Mouse (Mus musculus): ENCODE data around the gene Nipa2.
A peak's percentile ranks its signal among the peaks of the same experiment; 100 is the strongest.
"Not testable (repeated sequence)": the region's sequence is repeated elsewhere in the genome, so short reads cannot be mapped to it uniquely, and the experiment has no call there.

The Nipa2 gene

GRCm38 (mm10) chr7:55938341-55938740, 23.9 kb downstream of the Nipa2 start:
- no peak for DNase-seq (ENCODE audit: low read depth, low spot score)

DNA sequence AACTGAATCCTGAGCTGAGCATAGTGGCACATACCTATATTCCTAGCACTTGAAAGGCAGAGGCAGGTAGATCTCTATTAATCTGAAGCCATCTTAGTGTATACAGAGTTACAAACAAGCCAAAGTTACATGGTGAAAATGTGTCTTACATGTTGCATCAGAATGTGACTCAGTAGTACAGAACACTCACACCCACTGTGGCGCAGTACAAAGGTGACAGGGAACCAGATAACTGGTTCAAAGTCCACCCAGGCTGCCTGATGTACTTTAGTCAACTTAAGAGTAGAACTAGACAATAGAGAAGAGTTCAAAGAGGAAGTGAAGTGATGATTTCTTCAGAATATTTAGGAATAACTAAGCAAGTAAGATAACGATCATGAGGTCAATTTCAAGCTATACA, 27.3 kb downstream of the Nipa2 start:
- DNase-seq (ENCODE audit: low read depth, low spot score) = no peak

- no peak for DNase-seq (ENCODE audit: low read depth, low spot score)
Observed at GRCm38 (mm10) chr7:55928649-55929048, 33.6 kb downstream of the Nipa2 start.

DNA sequence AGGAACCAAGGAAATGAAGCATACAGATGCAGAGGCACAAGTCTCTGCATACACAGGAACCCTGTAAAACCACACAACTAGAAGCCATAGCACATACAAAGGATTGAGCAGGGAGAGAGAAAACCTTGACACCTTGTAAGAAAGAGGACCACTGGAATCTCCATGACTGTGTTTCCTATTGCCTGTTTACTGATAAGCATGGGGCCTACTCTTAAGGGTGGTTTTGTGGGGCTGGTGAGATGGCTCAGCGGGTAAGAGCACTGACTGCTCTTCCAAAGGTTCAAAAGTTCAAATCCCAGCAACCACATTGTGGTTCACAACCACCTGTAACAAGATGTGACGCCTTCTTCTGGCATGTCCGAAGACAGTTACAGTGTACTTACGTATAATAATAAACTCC, 35.0 kb downstream of the Nipa2 start:
- no peak for DNase-seq (ENCODE audit: low read depth, low spot score)

DNA sequence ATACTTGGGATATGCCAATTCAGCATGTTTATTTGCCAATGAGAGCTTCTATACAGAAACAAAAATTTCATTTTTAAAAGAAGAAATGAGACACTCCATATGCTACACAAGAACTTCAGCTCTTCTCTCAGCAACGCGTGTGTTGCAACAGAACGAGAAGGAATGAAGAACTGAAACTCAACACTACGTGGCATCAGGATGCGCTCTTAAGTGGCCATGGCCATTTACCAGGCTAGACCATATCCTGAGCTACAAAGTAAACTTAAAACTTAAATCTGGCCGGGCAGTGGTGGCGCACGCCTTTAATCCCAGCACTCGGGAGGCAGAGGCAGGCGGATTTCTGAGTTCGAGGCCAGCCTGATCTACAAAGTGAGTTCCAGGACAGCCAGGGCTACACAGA, 43.9 kb downstream of the Nipa2 start:
- not testable (repeated sequence) for DNase-seq (ENCODE audit: low read depth, low spot score)

GRCm38 (mm10) chr7:55912118-55912517, 50.2 kb downstream of the Nipa2 start:
- DNase-seq (ENCODE audit: low read depth, low spot score) = no peak

GRCm38 (mm10) chr7:55911371-55911770, 50.9 kb downstream of the Nipa2 start:
- DNase-seq (ENCODE audit: low read depth, low spot score) = peak; percentile 25

GRCm38 (mm10) chr7:55910356-55910755, 51.9 kb downstream of the Nipa2 start:
- no peak for DNase-seq (ENCODE audit: low read depth, low spot score)

GRCm38 (mm10) chr7:55909519-55909918, 52.8 kb downstream of the Nipa2 start:
- no peak for DNase-seq (ENCODE audit: low read depth, low spot score)

DNA sequence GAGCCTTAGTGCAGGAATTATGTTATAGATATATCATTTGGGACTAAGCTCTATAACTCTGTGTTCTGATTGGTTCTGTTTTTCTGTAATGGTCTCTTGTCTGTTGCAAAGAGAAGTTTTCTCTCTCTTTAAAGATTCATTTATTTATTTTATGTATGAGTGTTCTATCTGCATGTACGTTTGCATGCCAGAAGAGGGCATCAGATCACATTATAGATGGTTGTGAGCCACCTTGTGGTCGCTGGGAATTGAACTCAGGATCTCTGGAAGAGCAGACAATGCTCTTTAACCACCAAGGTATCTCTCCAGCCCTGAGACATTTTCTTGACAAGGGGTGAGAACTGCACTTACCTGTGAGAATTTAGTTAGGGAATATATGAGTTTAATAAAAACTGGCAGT, 56.8 kb downstream of the Nipa2 start:
- no peak for DNase-seq (ENCODE audit: low read depth, low spot score)

DNA sequence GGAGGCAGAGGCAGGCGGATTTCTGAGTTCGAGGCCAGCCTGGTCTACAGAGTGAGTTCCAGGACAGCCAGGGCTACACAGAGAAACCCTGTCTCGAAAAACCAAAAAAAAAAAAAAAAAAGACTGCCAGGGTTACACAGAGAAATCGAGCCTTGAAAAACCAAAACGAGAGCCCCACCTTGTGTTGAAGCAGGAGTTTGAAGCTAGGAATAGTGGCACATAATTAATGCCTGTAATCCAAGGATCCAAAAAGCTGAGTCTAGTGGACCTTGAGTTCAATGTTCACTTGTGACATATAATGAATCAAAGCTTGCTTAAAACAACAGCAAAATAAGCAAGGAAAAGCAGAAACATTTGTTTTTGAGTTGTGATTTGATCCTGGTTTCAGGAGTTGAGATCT, 58.5 kb downstream of the Nipa2 start:
- no peak for DNase-seq (ENCODE audit: low read depth, low spot score)

GRCm38 (mm10) chr7:55891797-55892196, 70.5 kb downstream of the Nipa2 start:
- DNase-seq (ENCODE audit: low read depth, low spot score) = peak; percentile 34

DNA sequence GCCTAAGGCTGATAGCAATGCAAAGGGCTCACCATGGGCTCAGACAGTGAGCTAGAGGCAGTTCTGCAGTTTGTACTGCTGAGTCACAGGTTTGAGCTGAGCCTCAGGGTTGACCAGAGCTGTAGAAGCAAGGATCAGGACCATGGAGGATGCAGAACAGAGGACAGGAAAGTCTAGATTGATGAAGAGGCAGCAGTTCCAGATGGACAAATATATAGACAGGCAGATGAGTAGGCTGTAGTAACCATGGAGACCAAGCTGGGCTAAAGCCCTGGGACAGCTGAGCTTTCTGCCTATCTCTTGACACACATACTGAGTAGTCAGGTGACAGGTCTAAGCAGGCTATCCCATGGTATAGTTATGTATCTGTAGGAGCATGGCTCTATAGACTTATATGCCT, 71.5 kb downstream of the Nipa2 start:
- no peak for DNase-seq (ENCODE audit: low read depth, low spot score)

- no peak for DNase-seq (ENCODE audit: low read depth, low spot score)
Observed at GRCm38 (mm10) chr7:55889996-55890395, 72.3 kb downstream of the Nipa2 start.

DNA sequence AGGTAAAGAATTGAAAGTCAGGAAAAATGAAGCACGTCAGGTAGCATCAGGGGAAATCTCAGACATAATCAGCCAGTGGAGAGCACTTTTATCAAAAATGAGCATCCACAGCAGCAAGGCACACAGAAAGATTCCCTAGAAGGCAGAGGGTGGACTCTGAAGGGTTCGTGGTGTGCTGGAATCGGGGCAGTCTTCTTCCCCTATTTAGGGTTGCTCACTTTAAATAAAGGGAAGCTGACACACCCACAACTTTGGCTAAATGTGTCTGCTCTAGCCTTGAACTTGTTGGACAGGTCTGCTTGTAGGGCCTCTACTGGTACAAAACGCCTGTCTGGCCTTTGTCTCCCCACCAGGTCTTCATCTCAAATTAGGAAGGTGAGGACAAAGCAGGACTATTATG, 73.7 kb downstream of the Nipa2 start:
- no peak for DNase-seq (ENCODE audit: low read depth, low spot score)

All from CD4-positive, CD25-positive, alpha-beta regulatory T cell, adult 2 months (primary cell).